ENCODE assay signal across 34 mouse cellular contexts in the genomic region with DNA sequence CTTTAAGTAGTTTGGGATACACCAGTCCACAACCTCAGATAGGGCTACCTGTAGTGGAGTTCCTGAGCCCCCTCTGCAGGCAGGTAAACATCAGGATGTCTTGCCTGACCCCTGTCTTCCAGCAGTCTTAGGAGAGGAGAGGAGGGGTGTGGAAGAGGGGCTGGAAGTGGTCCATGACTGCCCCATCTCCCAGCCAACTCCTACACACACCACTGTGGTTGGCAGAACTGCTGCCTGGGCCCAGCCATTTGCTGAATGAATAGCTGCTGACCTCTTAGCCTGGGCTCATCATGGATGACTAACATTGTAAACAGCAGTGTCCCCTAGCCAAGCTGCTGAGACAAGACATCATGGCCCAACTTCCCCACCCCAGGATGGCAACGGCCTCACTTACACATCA. TPM values are rescaled to one million over a fixed set of nuclear protein-coding genes. Genes with fewer than 3 reads are reported as not detected.
"Had no signal": no experiment of that assay in that cellular context is flagged by ENCODE, and none has a peak within 500 bp of the region (broad histone marks: within the 10 kb centered on the region; RNA-seq: fewer than 3 reads in every experiment).

No protein-coding gene starts in this region.

- H3K4me2 ChIP-seq: limb, embryonic 12.5 days; limb, embryonic 13.5 days; limb, embryonic 15.5 days; liver, embryonic 11.5 days; liver, embryonic 12.5 days; liver, embryonic 13.5 days; liver, embryonic 15.5 days; lung, embryonic 14.5 days; lung, embryonic 15.5 days; midbrain, embryonic 11.5 days; midbrain, embryonic 12.5 days; midbrain, embryonic 13.5 days; midbrain, embryonic 15.5 days; neural tube, embryonic 12.5 days had no signal

- H3K9me3 ChIP-seq: limb, embryonic 10.5 days; limb, embryonic 12.5 days; limb, embryonic 13.5 days; limb, embryonic 15.5 days; liver, embryonic 12.5 days; liver, embryonic 13.5 days; liver, embryonic 15.5 days; lung, embryonic 15.5 days; megakaryocyte, embryonic 14.5 days; midbrain, embryonic 10.5 days; midbrain, embryonic 12.5 days; midbrain, embryonic 13.5 days; midbrain, embryonic 15.5 days; neural tube, embryonic 12.5 days had no signal

- H3K9ac ChIP-seq: limb, embryonic 12.5 days; limb, embryonic 13.5 days; limb, embryonic 15.5 days; liver, embryonic 12.5 days; liver, embryonic 13.5 days; liver, embryonic 14.5 days; liver, embryonic 15.5 days; liver, postnatal 0 days; lung, embryonic 14.5 days; lung, embryonic 15.5 days; midbrain, embryonic 12.5 days; midbrain, embryonic 13.5 days; midbrain, embryonic 15.5 days; neural tube, embryonic 12.5 days had no signal

- ATAC-seq: liver, embryonic 12.5 days; liver, postnatal 0 days; lung, postnatal 0 days; midbrain, embryonic 13.5 days; midbrain, embryonic 15.5 days; midbrain, embryonic 16.5 days had no signal

- DNase-seq: left cerebral cortex, postnatal 4 days; liver; liver, embryonic 13.5 days; liver, postnatal 0 days; lung, adult 18-20 months; lung, adult 2 months; lung, embryonic 14.5 days; lung, postnatal 10 days; lung, postnatal 14 days; lung, postnatal 36 days; lung, postnatal 4 days; midbrain, embryonic 14.5 days had no signal

- H3K27ac ChIP-seq: limb, embryonic 10.5 days; limb, embryonic 12.5 days; limb, embryonic 13.5 days; limb, embryonic 15.5 days; liver, embryonic 12.5 days; liver, embryonic 13.5 days; liver, embryonic 14.5 days; liver, embryonic 15.5 days; lung, embryonic 15.5 days; macrophage; midbrain, embryonic 10.5 days; midbrain, embryonic 12.5 days; midbrain, embryonic 13.5 days; midbrain, embryonic 15.5 days; neural tube, embryonic 12.5 days had no signal

- H3K36me3 ChIP-seq: limb, embryonic 10.5 days; limb, embryonic 12.5 days; limb, embryonic 13.5 days; limb, embryonic 15.5 days; liver, embryonic 12.5 days; liver, embryonic 13.5 days; liver, embryonic 15.5 days; lung, embryonic 15.5 days; midbrain, embryonic 10.5 days; midbrain, embryonic 12.5 days; midbrain, embryonic 13.5 days; midbrain, embryonic 15.5 days; neural tube, embryonic 12.5 days had no signal

- H3K4me1 ChIP-seq: limb, embryonic 10.5 days; limb, embryonic 12.5 days; limb, embryonic 13.5 days; limb, embryonic 15.5 days; liver, embryonic 13.5 days; liver, embryonic 15.5 days; lung, embryonic 15.5 days; midbrain, embryonic 10.5 days; midbrain, embryonic 12.5 days; midbrain, embryonic 13.5 days; midbrain, embryonic 15.5 days; neural tube, embryonic 12.5 days had no signal

- H3K4me3 ChIP-seq: limb, embryonic 10.5 days; limb, embryonic 12.5 days; limb, embryonic 13.5 days; limb, embryonic 15.5 days; liver, embryonic 12.5 days; liver, embryonic 13.5 days; liver, embryonic 15.5 days; lung, embryonic 15.5 days; megakaryocyte, embryonic 14.5 days; midbrain, embryonic 10.5 days; midbrain, embryonic 12.5 days; midbrain, embryonic 13.5 days; midbrain, embryonic 15.5 days; myocyte; neural tube, embryonic 12.5 days had no signal

- H3K27me3 ChIP-seq: limb, embryonic 12.5 days; limb, embryonic 13.5 days; limb, embryonic 15.5 days; liver, embryonic 12.5 days; liver, embryonic 13.5 days; liver, embryonic 15.5 days; lung, embryonic 15.5 days; midbrain, embryonic 12.5 days; midbrain, embryonic 13.5 days; midbrain, embryonic 15.5 days; neural tube, embryonic 12.5 days had no signal

RNA-seq across cellular contexts. Expression of a gene that starts 32.0 kb away (rescaled TPM):
- total RNA-seq: liver, adult 2 months; megakaryocyte-erythroid progenitor cell, adult 5-6 weeks had no signal
- polyA plus RNA-seq: macrophage had no signal
